26 mouse cellular contexts compared by ENCODE assay signal in genomic region chr12:52049324-52049723, GRCm38 (mm10). TPM values are rescaled to one million over a fixed set of nuclear protein-coding genes. Genes with fewer than 3 reads are reported as not detected.
DNase-seq lines count a peak whose midpoint lies in the region; ATAC-seq and TF ChIP-seq lines count a peak whose summit lies in the region.
"Had no signal": no experiment of that assay in that cellular context is flagged by ENCODE, and none has a peak within 500 bp of the region (broad histone marks: within the 10 kb centered on the region; RNA-seq: fewer than 3 reads in every experiment).

No protein-coding gene starts in this region.

- no peak overlapping the region for H3K9ac ChIP-seq in kidney, postnatal 0 days (ENCODE audit: low read depth, low read length)
- H3K9ac ChIP-seq in kidney, embryonic 14.5 days (ENCODE audit: low read depth, low read length) = no peak overlapping the region
- H3K9ac ChIP-seq: embryonic facial prominence, embryonic 15.5 days; hindbrain, embryonic 15.5 days had no signal

- H3K4me3 ChIP-seq in kidney, postnatal 0 days (replicated peaks; ENCODE audit: low read depth, low read length) = no peak overlapping the region
- no peak overlapping the region for H3K4me3 ChIP-seq in kidney, embryonic 14.5 days (ENCODE audit: low read length)
- H3K4me3 ChIP-seq in macrophage (ENCODE audit: inconsistent target) = no peak overlapping the region
- H3K4me3 ChIP-seq: embryonic facial prominence, embryonic 15.5 days; forebrain, embryonic 10.5 days; hindbrain, embryonic 15.5 days had no signal

- H3K36me3 ChIP-seq in kidney, postnatal 0 days (ENCODE audit: insufficient read depth, low read length) = no peaks in the 10 kb centered on the region
- no peaks in the 10 kb centered on the region for H3K36me3 ChIP-seq in kidney, embryonic 14.5 days (ENCODE audit: control insufficient read depth, insufficient read depth, low read length)
- H3K36me3 ChIP-seq in macrophage (ENCODE audit: inconsistent target) = no peaks in the 10 kb centered on the region
- H3K36me3 ChIP-seq: embryonic facial prominence, embryonic 15.5 days; forebrain, embryonic 10.5 days; hindbrain, embryonic 15.5 days had no signal

- WGBS in kidney, postnatal 0 days = 53% methylated on average over 2 of the region's 2 CpGs
- WGBS in kidney, embryonic 14.5 days = 63% methylated on average over 2 of the region's 2 CpGs
- WGBS in macrophage (ENCODE audit: missing documents) = 0% methylated on average over 2 of the region's 2 CpGs

- DNase-seq in kidney, postnatal 0 days (ENCODE audit: low spot score) = peak; percentile 12
- DNase-seq in A20 (ENCODE audit: low read depth, low spot score) = peak; percentile 89
- peak; percentile 7 for DNase-seq in Muller cell, postnatal 12 days (ENCODE audit: inconsistent ontology term)
- DNase-seq in retina, embryonic 14.5 days (ENCODE audit: low spot score) = no peak
- DNase-seq in cerebellum, postnatal 4 days (ENCODE audit: low spot score in 2 of 2) = no peak
- DNase-seq in gastrocnemius, adult 18-20 months (ENCODE audit: low spot score) = no peak
- DNase-seq: adrenal gland, adult 2 months; cerebellum, adult 18-20 months; gastrocnemius, postnatal 25 days; heart, postnatal 14 days; layer of hippocampus, postnatal 36 days; lung, postnatal 14 days; thymus, postnatal 14 days had no signal

- no peak for ATAC-seq in kidney, postnatal 0 days (replicated peaks; ENCODE audit: low FRiP score, low read depth)
- no peak for ATAC-seq in kidney, embryonic 14.5 days (ENCODE audit: low FRiP score, low TSS enrichment)
- ATAC-seq: intestine, embryonic 16.5 days; midbrain, embryonic 16.5 days had no signal

- no peaks in the 10 kb centered on the region for H3K4me1 ChIP-seq in kidney, postnatal 0 days (replicated peaks; ENCODE audit: insufficient read depth, low read length)
- no peaks in the 10 kb centered on the region for H3K4me1 ChIP-seq in kidney, embryonic 14.5 days (ENCODE audit: control insufficient read depth, insufficient read depth, low read length)
- H3K4me1 ChIP-seq: embryonic facial prominence, embryonic 15.5 days; forebrain, embryonic 10.5 days; hindbrain, embryonic 15.5 days had no signal

- H3K79me2 ChIP-seq in macrophage (ENCODE audit: inconsistent target) = no peaks in the 10 kb centered on the region

- H3K4me2 ChIP-seq in kidney, postnatal 0 days (ENCODE audit: low read length) = no peak overlapping the region
- H3K4me2 ChIP-seq in kidney, embryonic 14.5 days (replicated peaks; ENCODE audit: low read depth, low read length) = no peak overlapping the region
- H3K4me2 ChIP-seq: embryonic facial prominence, embryonic 15.5 days; heart, embryonic 11.5 days; hindbrain, embryonic 15.5 days had no signal

- no peak for TF ChIP-seq CTCF in kidney, postnatal 0 days (IDR thresholded peaks at IDR 0.05; ENCODE audit: low read depth)

- no peak overlapping the region for H3K27ac ChIP-seq in kidney, postnatal 0 days
- no peak overlapping the region for H3K27ac ChIP-seq in kidney, embryonic 14.5 days (ENCODE audit: low read depth, low read length)
- peak overlapping the region; percentile 53 for H3K27ac ChIP-seq in macrophage
- H3K27ac ChIP-seq: embryonic facial prominence, embryonic 15.5 days; forebrain, embryonic 10.5 days; hindbrain, embryonic 15.5 days had no signal

- no peaks in the 10 kb centered on the region for H3K9me3 ChIP-seq in kidney, postnatal 0 days (replicated peaks; ENCODE audit: low read length)
- H3K9me3 ChIP-seq in kidney, embryonic 14.5 days (ENCODE audit: control insufficient read depth, low read length) = no peaks in the 10 kb centered on the region
- H3K9me3 ChIP-seq: embryonic facial prominence, embryonic 15.5 days; forebrain, embryonic 10.5 days; hindbrain, embryonic 15.5 days had no signal

- no peaks in the 10 kb centered on the region for H3K27me3 ChIP-seq in kidney, postnatal 0 days (ENCODE audit: insufficient read depth, low read length)
- H3K27me3 ChIP-seq in kidney, embryonic 14.5 days (ENCODE audit: control insufficient read depth, insufficient read depth, low read length) = no peaks in the 10 kb centered on the region
- H3K27me3 ChIP-seq: embryonic facial prominence, embryonic 15.5 days; hindbrain, embryonic 15.5 days had no signal

RNA-seq across cellular contexts. Expression of gene Gpr33, which starts 21.5 kb away (rescaled TPM):
- not detected in 2 replicates for polyA plus RNA-seq in kidney, postnatal 0 days (2015; fragmentation: Nextera tagmentation; extraction: Ambion mirVana)
- polyA plus RNA-seq in kidney, embryonic 14.5 days (2014; fragmentation: Nextera tagmentation; extraction: Ambion mirVana) = not detected in 2 replicates
- not detected for total RNA-seq in macrophage (2018; cell fraction: chromatin; rRNA removed)
- total RNA-seq in macrophage (2018; cell fraction: cytosol; rRNA removed) = not detected
- total RNA-seq in macrophage (2018; cell fraction: nucleus; rRNA removed) = not detected
- not detected in 3 replicates for polyA plus RNA-seq in macrophage (2018)
- not detected for total RNA-seq in gastrocnemius, adult 18-20 months (2021)
- total RNA-seq: adrenal gland, adult 2 months; ES-E14; gastrocnemius, postnatal 25 days; heart, postnatal 14 days; layer of hippocampus, postnatal 36 days; left cerebral cortex, postnatal 36 days; liver, adult 2 months had no signal
- polyA plus RNA-seq: adrenal gland, adult 2 months; cortical plate, adult 2 months; embryonic facial prominence, embryonic 15.5 days; forebrain, embryonic 10.5 days; heart, embryonic 11.5 days; hindbrain, embryonic 15.5 days; intestine, embryonic 16.5 days; liver, adult 2 months; midbrain, embryonic 16.5 days; neural tube, embryonic 11.5 days had no signal

RNA-seq across cellular contexts. Expression of gene Dtd2, which starts 43.0 kb away (rescaled TPM):
- polyA plus RNA-seq in kidney, postnatal 0 days (2015; fragmentation: Nextera tagmentation; extraction: Ambion mirVana) = 31.2 and 34.5 TPM in 2 replicates
- 28.8 and 30.2 TPM in 2 replicates for polyA plus RNA-seq in kidney, embryonic 14.5 days (2014; fragmentation: Nextera tagmentation; extraction: Ambion mirVana)
- 10 to 100 TPM in 3 of 26 experiments, 1 to 10 TPM in 18, under 1 TPM in 4, not detected in 1; 0.54 to 13.7 (median 3.6) TPM for total RNA-seq in macrophage (2018; cell fraction: chromatin; rRNA removed)
- total RNA-seq in macrophage (2018; cell fraction: cytosol; rRNA removed) = 10 to 100 TPM in 18 of 26 experiments, 1 to 10 TPM in 8; 6.5 to 16.8 (median 11.4) TPM
- 10 to 100 TPM in 6 of 26 experiments, 1 to 10 TPM in 20; 1.0 to 13.8 (median 5.3) TPM for total RNA-seq in macrophage (2018; cell fraction: nucleus; rRNA removed)
- 8.4 to 14.7 TPM (median 12.0 TPM) in 3 replicates for polyA plus RNA-seq in macrophage (2018)
- total RNA-seq in gastrocnemius, adult 18-20 months (2021) = 1 to 10 TPM; 4.6 to 5.0 TPM

RNA-seq across cellular contexts. Expression of gene Nubpl, which starts 48.2 kb away (rescaled TPM):
- 13.8 and 14.7 TPM in 2 replicates for polyA plus RNA-seq in kidney, postnatal 0 days (2015; fragmentation: Nextera tagmentation; extraction: Ambion mirVana)
- polyA plus RNA-seq in kidney, embryonic 14.5 days (2014; fragmentation: Nextera tagmentation; extraction: Ambion mirVana) = 18.9 and 19.2 TPM in 2 replicates
- 10 to 100 TPM in 11 of 26 experiments, 1 to 10 TPM in 15; 1.3 to 16.4 (median 9.6) TPM for total RNA-seq in macrophage (2018; cell fraction: chromatin; rRNA removed)
- 1 to 10 TPM; 2.2 to 3.4 (median 2.7) TPM for total RNA-seq in macrophage (2018; cell fraction: cytosol; rRNA removed)
- total RNA-seq in macrophage (2018; cell fraction: nucleus; rRNA removed) = 10 to 100 TPM in 1 of 26 experiments, 1 to 10 TPM in 25; 1.4 to 12.3 (median 5.1) TPM
- 2.1 to 4.9 TPM (median 2.2 TPM) in 3 replicates for polyA plus RNA-seq in macrophage (2018)
- 1 to 10 TPM; 4.4 to 6.7 TPM for total RNA-seq in gastrocnemius, adult 18-20 months (2021)

Comparison
In these comparisons a context has a peak if more than half of its experiments do, and no peak if none do; other contexts are left out.
1. DNase-seq: peak in kidney, postnatal 0 days (single experiment), A20 (single experiment) and Muller cell, postnatal 12 days (single experiment); none in retina, embryonic 14.5 days (single experiment), cerebellum, postnatal 4 days (0 of 2) and gastrocnemius, adult 18-20 months (single experiment).